Mouse (Mus musculus) cerebellum, adult (tissue): ENCODE data around the gene Ptprm.

ENCODE experiments used
- ATAC-seq: cut with Nextera tagmentation; 2 replicates; pipeline ENCODE4 v1.9.2; 2017; ENCODE audit warnings: mild to moderate bottlenecking, moderate library complexity, mixed read lengths; ENCODE audit not compliant: insufficient number of reproducible peaks, low FRiP score, low TSS enrichment

Gene Ptprm

GRCm38 (mm10) chr17:66815921-66816320 lies 538.3 kb downstream of the Ptprm start:
- ATAC-seq, result no peak

DNA sequence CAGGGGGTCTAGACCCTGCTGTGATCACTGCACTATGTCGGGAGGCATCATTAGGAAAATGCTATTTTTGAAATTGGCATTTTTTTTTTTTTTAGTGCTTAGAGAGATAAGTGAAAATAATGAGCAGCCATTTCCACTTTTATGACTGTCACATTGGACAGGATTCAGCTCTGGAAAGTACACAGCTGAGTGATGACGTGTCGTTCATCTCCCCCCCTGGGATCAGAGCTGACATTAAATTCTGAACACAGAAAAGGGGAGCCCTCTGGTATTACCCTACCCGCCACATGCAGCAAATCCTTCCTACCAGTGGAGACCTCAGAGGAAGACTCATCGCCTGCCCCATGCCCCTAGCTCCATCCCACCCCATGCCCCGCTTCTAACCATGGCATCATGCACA lies 540.5 kb downstream of the Ptprm start:
- no peak for ATAC-seq

DNA sequence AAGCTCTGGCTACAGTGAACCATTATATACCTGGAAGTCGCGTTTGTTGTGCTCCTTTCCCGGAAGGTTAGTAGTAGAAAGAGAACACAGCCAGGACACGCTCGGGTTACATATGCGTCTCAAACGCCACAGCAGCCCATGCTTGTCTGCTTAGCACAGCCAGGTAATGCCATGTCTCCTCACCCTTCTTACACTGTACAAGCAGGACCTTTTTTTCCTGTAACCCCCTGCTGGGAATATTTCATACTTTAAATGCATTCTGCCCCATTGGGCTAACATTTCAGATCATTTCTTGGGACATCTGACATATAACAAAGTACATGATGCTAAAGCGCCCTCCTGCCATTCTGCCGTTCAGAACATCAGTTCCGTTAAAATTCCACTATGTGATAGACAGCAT lies 540.9 kb downstream of the Ptprm start:
- no peak for ATAC-seq

DNA sequence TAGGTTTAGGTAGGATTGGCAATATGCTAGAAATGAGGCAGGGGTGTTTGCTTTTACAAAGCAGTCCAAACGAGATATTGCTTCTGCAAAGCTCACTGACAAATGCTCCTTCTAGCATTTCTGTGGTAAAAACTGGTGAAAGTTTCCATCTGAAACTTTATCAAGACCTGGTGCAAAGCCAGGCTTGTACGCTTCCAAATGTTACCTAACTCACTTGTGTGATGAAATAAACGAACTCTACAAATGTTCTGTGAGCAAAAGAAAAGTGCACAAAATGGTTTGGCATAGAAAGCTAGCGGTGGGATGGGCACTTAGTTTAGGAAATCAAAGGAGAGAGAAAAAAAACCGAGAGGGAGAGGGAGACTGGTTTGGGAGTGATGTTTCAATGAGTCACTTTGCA lies 544.5 kb downstream of the Ptprm start:
- no peak for ATAC-seq

DNA sequence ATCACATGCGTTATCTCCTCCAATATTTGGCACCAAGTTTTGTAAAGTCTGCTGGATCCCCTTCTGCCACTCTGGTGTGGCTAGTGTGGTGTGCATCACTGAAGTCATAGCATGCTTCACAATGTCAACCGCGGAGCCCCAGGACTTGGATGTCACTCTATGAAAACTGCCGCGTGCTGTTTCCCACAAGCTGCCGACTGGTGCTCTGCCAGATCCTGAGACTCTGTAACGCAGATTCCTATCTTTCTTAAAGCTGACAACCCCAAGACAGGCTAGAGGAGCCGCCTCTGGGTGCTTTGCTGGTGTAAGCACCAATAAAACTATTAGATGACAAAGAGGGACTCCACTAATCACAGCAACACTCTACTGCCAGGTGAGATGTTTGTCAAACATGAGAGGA lies 546.1 kb downstream of the Ptprm start:
- no peak for ATAC-seq

DNA sequence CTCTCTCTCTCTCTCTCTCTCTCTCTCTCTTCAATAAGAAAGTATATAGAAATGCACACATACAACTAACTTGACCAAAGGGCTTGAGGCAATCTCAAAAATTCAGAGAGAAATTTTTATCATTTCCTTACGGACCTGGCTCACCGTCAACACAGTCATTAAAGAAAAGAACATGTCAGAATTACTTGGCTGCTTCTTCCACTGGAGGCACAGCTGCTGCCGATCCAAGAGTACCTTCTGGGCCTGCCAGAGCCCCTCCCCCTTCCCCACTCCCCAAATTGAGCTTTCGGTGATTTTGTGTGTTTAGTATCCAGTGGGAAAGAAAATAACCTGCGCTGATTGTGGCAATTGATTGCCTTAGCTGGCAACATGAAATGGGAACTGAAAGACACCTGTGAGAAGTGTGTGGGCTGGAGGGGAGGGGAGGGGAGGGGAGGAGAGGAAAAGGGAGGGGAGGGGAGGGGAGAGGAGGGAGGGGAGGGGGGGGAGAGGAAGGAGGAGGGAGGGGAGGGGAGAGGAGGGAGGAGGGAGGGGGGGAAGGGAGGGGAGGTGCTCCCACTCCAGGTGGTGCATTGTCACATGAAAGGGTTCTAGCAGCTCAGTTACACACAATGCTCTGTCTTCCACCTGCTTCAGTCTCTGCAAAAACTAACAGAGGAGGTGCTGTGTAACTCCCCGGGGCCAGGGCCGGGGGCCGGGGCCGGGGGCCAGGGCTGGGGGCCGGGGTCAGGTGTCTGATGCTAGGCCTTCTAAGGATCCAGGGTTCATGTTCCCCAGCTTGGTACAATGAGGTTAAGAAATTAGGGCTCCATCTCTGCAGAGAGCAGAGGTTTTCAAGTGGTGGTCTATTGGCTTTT lies 552.2 kb downstream of the Ptprm start:
- no peak for ATAC-seq

GRCm38 (mm10) chr17:66800231-66800630 lies 554.0 kb downstream of the Ptprm start:
- ATAC-seq, result no peak

GRCm38 (mm10) chr17:66786166-66786565 lies 568.1 kb downstream of the Ptprm start:
- no peak for ATAC-seq

- ATAC-seq, result no peak
Measured at GRCm38 (mm10) chr17:66785586-66785985, 568.7 kb downstream of the Ptprm start.

DNA sequence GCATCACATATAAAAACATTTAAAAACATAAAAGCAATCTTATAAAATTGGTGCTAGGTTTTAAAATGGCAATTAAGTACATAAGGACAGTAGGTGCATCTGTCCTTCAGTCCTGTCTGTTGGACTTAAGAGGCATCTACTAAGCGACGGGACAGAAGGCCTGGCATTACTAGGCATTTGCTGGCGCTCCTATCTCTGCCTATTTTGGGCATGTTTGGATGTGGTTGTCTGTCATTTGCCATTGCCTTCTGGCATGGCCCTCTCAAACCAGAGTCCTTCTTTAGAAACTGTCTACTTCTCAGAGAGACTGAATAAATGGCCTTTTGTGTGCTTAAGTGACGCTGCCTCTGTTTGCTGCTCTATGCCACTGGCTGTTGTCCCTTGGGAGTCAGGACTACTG lies 570.7 kb downstream of the Ptprm start:
- ATAC-seq, result no peak

GRCm38 (mm10) chr17:66783075-66783492 lies 571.2 kb downstream of the Ptprm start:
- ATAC-seq, result no peak

- no peak for ATAC-seq
Measured at GRCm38 (mm10) chr17:66781910-66782309, 572.3 kb downstream of the Ptprm start.

DNA sequence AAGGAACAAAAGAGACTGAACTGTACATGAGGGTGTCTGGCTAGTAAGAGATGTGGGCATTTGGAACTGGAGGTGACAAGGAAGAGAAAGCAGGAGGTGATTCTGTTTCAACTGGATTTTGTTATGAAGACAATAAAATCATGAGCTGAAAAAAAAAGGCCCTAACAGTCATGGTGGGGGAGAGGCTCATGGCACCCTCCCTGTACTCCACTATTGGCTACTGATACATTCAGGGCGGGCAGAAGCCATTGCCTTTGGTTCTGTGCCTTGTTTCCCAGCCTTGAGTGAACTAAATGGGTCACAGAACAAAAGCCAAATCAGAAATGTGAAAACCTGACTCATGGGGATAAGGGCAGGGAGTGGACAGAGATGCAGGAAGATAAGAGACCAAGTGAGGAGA lies 575.2 kb downstream of the Ptprm start:
- no peak for ATAC-seq

DNA sequence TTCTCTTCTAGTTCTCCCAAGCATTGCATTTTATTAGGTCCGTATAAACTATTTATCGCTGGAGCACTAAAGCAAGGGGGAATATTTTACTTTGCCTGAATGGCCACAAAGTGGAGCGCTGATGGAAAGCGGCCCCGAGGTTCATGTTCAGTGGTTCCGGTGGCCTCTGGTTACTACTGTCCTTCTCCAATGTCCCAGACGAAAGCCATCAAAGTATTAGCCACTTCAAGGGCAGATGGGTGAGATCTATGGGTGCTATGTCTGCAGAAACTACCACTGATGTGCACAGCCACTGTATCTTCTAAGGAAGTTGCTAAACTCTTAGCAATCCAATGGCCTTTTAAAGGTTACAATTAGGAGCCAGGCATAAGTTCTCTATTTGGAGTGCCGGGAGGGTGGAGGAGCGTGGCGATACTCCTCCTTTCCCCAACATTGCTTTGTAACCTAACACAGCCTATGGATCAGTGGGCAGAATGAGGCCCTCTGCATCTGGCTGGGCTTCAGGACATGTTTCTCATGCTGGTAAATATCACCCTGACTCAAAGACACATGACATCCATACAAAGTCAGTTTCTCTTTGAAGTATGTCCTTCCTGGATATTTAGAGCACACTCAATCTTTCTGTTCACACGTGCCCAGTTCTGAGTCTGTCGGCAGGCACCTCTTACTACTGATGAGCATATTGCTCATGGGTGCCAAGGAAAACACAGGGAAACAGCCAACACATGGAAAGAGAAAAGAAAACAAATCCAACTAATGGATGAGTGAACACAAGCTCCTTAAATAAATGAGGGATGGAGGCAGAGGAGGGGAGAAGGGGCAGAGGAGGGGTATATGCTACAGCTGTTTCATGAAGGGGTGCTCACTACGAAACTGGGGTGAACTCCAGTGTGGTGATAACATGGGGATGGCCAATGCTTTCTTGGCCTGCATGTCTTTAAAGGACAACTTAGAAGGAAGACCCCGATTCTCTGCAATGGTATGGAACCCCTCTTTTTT lies 584.6 kb downstream of the Ptprm start:
- ATAC-seq, result no peak

DNA sequence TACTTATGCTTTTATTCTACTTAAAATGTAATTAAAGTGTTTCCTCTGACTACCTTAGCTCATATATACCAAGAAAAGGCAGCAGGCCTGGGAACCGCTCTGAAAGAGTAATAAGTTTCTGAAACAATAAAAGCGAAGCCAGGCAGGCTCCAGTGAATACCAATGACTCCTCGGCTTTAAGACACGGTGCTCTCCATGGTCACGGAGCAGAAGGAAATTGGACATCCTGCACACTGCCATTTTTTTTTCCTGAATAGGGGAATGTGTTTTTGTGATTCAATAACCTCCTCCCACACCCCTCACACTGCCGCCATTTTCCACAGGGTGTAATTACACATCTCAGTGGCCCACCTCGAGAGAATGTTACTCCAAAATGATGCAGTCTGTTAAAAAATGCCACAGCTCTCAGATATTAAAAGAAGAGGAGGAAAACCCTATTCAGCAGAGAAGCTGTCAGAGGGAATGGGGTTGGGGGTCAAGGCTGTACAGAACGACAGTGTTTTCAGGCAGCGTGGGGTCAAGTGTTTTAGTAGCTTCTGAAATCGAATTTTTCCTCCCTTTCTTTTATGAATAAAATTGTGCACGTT lies 585.5 kb downstream of the Ptprm start:
- no peak for ATAC-seq

GRCm38 (mm10) chr17:66766166-66766565 lies 588.1 kb downstream of the Ptprm start:
- ATAC-seq, result no peak

DNA sequence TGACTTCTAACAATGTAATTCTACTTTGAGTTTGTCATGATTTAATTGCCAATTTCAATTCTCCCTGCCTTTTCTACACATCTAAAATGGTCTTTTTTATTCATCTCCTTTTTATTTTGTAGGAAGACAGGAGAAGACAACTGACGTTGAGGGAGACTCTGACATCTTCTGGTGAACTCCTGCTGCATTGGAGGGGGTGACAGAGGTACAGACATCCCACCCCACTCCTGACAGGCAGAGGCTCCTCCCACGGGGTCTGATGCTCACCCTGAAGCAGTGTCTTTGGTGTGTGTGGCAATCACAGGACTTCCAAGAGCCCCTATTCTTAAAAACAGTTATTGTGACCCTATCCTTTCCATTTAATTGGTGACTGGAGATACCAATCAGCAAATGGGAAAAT lies 589.8 kb downstream of the Ptprm start:
- ATAC-seq, result no peak

- no peak for ATAC-seq
Measured at GRCm38 (mm10) chr17:66762716-66763115, 591.5 kb downstream of the Ptprm start.

DNA sequence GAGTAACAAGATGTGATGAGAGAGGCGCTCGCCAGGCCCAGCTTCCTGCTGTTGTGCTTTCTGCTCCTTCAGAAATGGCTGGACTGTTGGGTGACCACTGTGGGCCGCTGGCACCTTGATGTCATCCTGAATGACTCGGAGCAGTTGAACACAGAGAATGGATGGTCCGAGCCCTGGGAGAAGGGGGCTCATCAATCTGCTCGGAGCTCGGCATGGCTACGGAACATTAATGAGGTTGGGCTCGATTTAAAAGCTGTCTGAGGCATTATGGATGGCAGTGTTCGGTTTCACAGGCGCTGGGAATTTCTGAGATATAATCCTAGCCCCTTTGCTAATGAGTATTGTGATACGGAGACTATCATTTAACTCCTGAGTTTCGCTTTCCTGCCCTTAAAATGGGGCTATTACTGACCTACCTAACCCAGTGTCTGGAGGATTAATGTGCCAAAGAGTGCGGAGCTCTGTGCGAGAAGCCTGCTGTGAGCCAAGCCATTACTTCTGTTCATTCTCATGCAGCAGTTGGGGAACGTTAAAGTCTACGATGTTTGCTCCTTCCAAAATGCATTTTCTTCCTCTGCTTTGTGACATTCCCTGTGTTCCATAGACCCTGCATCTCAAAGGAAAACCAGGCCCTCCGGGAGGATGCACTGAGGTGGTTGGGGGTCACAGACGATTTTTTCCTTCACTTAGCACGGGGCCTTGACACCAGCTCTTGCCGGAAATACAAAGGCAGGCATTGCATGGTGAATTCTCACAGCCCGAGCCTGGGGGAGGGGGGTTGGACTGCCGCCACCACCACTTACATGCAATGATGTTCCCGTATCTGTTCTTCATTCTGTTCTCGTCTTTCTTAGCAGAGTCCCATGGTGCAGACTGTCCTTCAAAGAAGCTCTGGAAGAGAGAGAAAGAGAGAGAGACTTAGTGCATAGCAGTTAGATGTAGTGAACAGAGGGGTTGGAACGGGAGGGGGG lies 592.6 kb downstream of the Ptprm start:
- no peak for ATAC-seq

DNA sequence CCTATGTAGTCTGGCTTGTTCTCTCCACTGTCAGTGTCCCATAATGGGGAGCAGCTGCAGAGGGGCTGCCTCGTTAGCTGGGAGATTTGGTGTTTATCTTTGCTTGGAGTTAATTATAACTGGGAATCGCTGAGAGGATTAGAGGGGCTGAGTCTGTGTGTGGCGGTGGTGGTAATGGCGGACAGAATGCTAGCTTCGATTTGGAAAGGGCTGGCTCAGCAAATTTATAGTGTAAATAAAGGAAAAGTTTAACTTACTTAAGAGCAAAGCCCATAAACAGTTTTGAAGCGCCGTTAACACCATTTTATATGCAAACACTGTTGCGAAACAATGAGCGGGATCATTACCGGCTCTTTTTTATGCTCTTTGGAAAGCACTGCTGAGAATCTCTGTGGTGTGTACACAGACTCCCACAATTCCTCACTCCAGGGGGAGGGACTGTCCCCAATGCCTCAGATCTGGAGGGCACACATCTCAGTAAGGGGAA lies 597.2 kb downstream of the Ptprm start:
- no peak for ATAC-seq
